Mouse (Mus musculus): ENCODE data around the gene Vmn1r84. TPM values are rescaled to one million over a fixed set of nuclear protein-coding genes. Genes with fewer than 3 reads are reported as not detected.

Vmn1r84 gene
- polyA plus RNA-seq (2014; fragmentation: Illumina TruSeq; extraction: RNeasy Lipid Tissue Mini Kit (QIAGEN cat#74804); ENCODE audit: low read depth, low replicate concordance): not detected

GRCm38 (mm10) chr7:12369173-12369572, at the start of gene Vmn1r84:
TSS of gene Vmn1r84 (minus strand) at chr7:12369273.

GRCm38 (mm10) chr7:12329381-12329780, 39.7 kb downstream of the Vmn1r84 start, which contains the start of gene Vmn1r83:
TSS of gene Vmn1r83 (minus strand) at chr7:12329481.

Other genes starting within 250 kb of the Vmn1r84 start
- gene Vmn1r78, start 219.0 kb downstream of the Vmn1r84 start, polyA plus RNA-seq (2014; fragmentation: Illumina TruSeq; extraction: RNeasy Lipid Tissue Mini Kit (QIAGEN cat#74804); ENCODE audit: low read depth, low replicate concordance): not detected
- not detected for gene Vmn1r79, start 198.0 kb downstream of the Vmn1r84 start, polyA plus RNA-seq (2014; fragmentation: Illumina TruSeq; extraction: RNeasy Lipid Tissue Mini Kit (QIAGEN cat#74804); ENCODE audit: low read depth, low replicate concordance)
- gene Vmn1r80, start 180.0 kb downstream of the Vmn1r84 start, polyA plus RNA-seq (2014; fragmentation: Illumina TruSeq; extraction: RNeasy Lipid Tissue Mini Kit (QIAGEN cat#74804); ENCODE audit: low read depth, low replicate concordance): not detected
- gene Vmn1r81, start 101.0 kb downstream of the Vmn1r84 start, polyA plus RNA-seq (2014; fragmentation: Illumina TruSeq; extraction: RNeasy Lipid Tissue Mini Kit (QIAGEN cat#74804); ENCODE audit: low read depth, low replicate concordance): not detected
- not detected for gene Vmn1r82, start 68.8 kb downstream of the Vmn1r84 start, polyA plus RNA-seq (2014; fragmentation: Illumina TruSeq; extraction: RNeasy Lipid Tissue Mini Kit (QIAGEN cat#74804); ENCODE audit: low read depth, low replicate concordance)
- not detected for gene Vmn1r83, start 39.8 kb downstream of the Vmn1r84 start, polyA plus RNA-seq (2014; fragmentation: Illumina TruSeq; extraction: RNeasy Lipid Tissue Mini Kit (QIAGEN cat#74804); ENCODE audit: low read depth, low replicate concordance)
- 2.2 TPM for gene Zfp551, start 53.5 kb upstream of the Vmn1r84 start, polyA plus RNA-seq (2014; fragmentation: Illumina TruSeq; extraction: RNeasy Lipid Tissue Mini Kit (QIAGEN cat#74804); ENCODE audit: low read depth, low replicate concordance)
- gene Zfp606, start 109.0 kb upstream of the Vmn1r84 start, polyA plus RNA-seq (2014; fragmentation: Illumina TruSeq; extraction: RNeasy Lipid Tissue Mini Kit (QIAGEN cat#74804); ENCODE audit: low read depth, low replicate concordance): 36.8 TPM
- not detected for gene 2900092C05Rik, start 143.2 kb upstream of the Vmn1r84 start, polyA plus RNA-seq (2014; fragmentation: Illumina TruSeq; extraction: RNeasy Lipid Tissue Mini Kit (QIAGEN cat#74804); ENCODE audit: low read depth, low replicate concordance)
- not detected for gene Vmn2r53, start 239.5 kb upstream of the Vmn1r84 start, polyA plus RNA-seq (2014; fragmentation: Illumina TruSeq; extraction: RNeasy Lipid Tissue Mini Kit (QIAGEN cat#74804); ENCODE audit: low read depth, low replicate concordance)

Data from sigmoid colon, adult 10 weeks (tissue).